Mouse (Mus musculus) erythroblast, embryonic 14.5 days (primary cell): ENCODE measurements around the gene Tex14.

Source experiments
- GATA1 ChIP-seq: IDR thresholded peaks from 2 replicates; pipeline ENCODE4 v1.6.1; 2012; ENCODE audit warnings: low read length, inconsistent platforms, mixed read lengths
- TAL1 ChIP-seq: IDR thresholded peaks from 3 replicates; pipeline ENCODE4 v1.6.1; 2012; ENCODE audit warnings: low read length, inconsistent platforms, mixed read lengths

- TF ChIP-seq GATA1, result no peak
- no peak for TF ChIP-seq TAL1
Measured at GRCm38 (mm10) chr11:87591526-87592353, 186.9 kb downstream of the Tex14 start, which contains the start of gene Mtmr4.
